Mouse (Mus musculus): ENCODE measurements at regions not wholly inside any gene's neighbourhood (a gene's known extent, or its start where the extent isn't known, plus 50 kb on each side); places are given as distances from the start of the nearest gene placed in this dataset.
"Not testable (repeated sequence)": the region's sequence is repeated elsewhere in the genome, so short reads cannot be mapped to it uniquely, and the experiment has no call there.

DNA sequence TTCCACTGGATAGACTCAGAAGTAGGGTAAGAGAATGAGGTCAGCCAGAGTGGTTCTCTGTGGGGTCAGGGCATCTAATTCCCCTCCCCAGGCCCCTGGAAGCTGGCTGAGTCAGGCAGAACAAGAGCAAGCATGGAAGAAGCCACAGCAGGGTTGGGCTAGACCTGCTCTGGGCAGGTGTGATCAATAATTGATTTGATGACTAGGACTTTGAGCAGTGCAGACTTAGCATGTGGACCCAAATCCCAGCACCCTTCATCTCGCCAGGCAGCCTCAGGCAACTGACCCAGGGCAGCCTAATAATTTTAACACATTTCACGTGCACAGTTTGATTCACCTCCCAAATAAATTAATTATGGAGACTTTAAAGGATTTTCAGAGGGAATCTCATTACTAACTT lies 67.2 kb downstream of the Qdpr start:
- Histone ChIP-seq H3K9me3 (replicated peaks; ENCODE audit: control insufficient read depth, low read length) (no peaks in the 10 kb centered on the region), H3K4me2 (ENCODE audit: low read depth, low read length) (no peak overlapping the region), H3K4me3 (replicated peaks; ENCODE audit: low read length) (no peak overlapping the region), H3K27ac (ENCODE audit: low read length) (no peak overlapping the region), H3K9ac (ENCODE audit: low read length) (no peak overlapping the region), H3K27me3 (ENCODE audit: control insufficient read depth, insufficient read depth, low read length) (no peaks in the 10 kb centered on the region), H3K4me1 (ENCODE audit: control insufficient read depth, insufficient read depth, low read length) (no peaks in the 10 kb centered on the region), H3K36me3 (ENCODE audit: control insufficient read depth, insufficient read depth, low read length) (no peaks in the 10 kb centered on the region)
- no peak for ATAC-seq (ENCODE audit: insufficient read depth, low FRiP score)
- 80% methylated on average over 2 of the region's 2 CpGs for WGBS

DNA sequence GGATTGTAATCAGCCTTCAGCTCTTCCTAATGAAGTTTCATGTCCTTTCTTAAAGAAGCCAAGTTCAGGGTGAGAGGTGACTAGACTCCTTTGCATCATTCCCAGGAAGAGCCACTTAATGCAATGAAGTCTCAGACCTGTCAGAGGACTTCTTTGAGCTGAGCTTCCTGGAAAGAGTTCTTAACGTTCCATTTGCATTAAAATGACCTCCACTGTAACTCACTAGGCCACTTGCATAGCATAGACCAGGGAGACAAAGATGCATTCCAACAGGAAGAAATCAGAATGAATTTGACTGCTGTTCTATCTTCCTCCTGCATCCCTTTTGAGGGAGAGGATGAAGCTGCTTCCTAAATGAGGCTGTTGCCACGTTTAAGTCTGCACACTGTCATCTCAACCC lies 71.5 kb downstream of the Qdpr start:
- H3K36me3 ChIP-seq (ENCODE audit: control insufficient read depth, insufficient read depth, low read length) = no peaks in the 10 kb centered on the region
- whole genome bisulfite sequencing = 18% methylated on average over 2 of the region's 2 CpGs
- H3K4me2 ChIP-seq (ENCODE audit: low read depth, low read length) = no peak overlapping the region
- H3K9ac ChIP-seq (ENCODE audit: low read length) = no peak overlapping the region
- H3K27me3 ChIP-seq (ENCODE audit: control insufficient read depth, insufficient read depth, low read length) = no peaks in the 10 kb centered on the region
- no peaks in the 10 kb centered on the region for H3K9me3 ChIP-seq (replicated peaks; ENCODE audit: control insufficient read depth, low read length)
- H3K4me1 ChIP-seq (ENCODE audit: control insufficient read depth, insufficient read depth, low read length) = no peaks in the 10 kb centered on the region
- ATAC-seq (ENCODE audit: insufficient read depth, low FRiP score) = no peak
- H3K4me3 ChIP-seq (replicated peaks; ENCODE audit: low read length) = no peak overlapping the region
- no peak overlapping the region for H3K27ac ChIP-seq (ENCODE audit: low read length)

- no peak overlapping the region for H3K4me2 ChIP-seq (ENCODE audit: low read depth, low read length)
- no peak overlapping the region for H3K4me3 ChIP-seq (replicated peaks; ENCODE audit: low read length)
- no peak for ATAC-seq (ENCODE audit: insufficient read depth, low FRiP score)
- H3K36me3 ChIP-seq (ENCODE audit: control insufficient read depth, insufficient read depth, low read length) = no peaks in the 10 kb centered on the region
- WGBS = 68% methylated on average over 2 of the region's 2 CpGs
- no peak overlapping the region for H3K9ac ChIP-seq (ENCODE audit: low read length)
- no peaks in the 10 kb centered on the region for H3K9me3 ChIP-seq (replicated peaks; ENCODE audit: control insufficient read depth, low read length)
- H3K27me3 ChIP-seq (ENCODE audit: control insufficient read depth, insufficient read depth, low read length) = no peaks in the 10 kb centered on the region
- H3K4me1 ChIP-seq (ENCODE audit: control insufficient read depth, insufficient read depth, low read length) = no peaks in the 10 kb centered on the region
- no peak overlapping the region for H3K27ac ChIP-seq (ENCODE audit: low read length)
Measured at GRCm38 (mm10) chr5:45373069-45373468, 77.0 kb downstream of the Qdpr start.

DNA sequence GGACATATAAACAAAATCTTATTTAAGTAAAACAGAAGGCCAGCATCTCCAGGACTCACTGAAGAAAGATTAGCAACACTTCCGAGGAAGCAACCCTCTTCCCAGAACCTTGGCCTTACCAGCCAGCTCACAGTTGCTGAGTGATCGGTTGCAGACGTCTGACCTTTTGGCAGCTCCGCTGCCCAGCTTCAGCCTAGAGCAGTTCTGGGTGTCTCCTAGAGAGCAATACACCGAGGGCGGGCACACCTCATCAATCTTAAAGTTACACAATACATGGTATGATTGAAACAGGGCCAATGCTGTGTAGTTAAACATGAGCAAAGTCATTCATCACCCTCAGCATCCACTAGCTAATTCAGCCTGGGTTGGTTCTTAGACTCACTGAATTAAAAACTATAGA lies 81.6 kb downstream of the Qdpr start:
- H3K4me2 ChIP-seq (ENCODE audit: low read depth, low read length) = no peak overlapping the region
- no peak overlapping the region for H3K9ac ChIP-seq (ENCODE audit: low read length)
- no peaks in the 10 kb centered on the region for H3K27me3 ChIP-seq (ENCODE audit: control insufficient read depth, insufficient read depth, low read length)
- ATAC-seq (ENCODE audit: insufficient read depth, low FRiP score) = no peak
- no peaks in the 10 kb centered on the region for H3K4me1 ChIP-seq (ENCODE audit: control insufficient read depth, insufficient read depth, low read length)
- H3K27ac ChIP-seq (ENCODE audit: low read length) = no peak overlapping the region
- no peaks in the 10 kb centered on the region for H3K9me3 ChIP-seq (replicated peaks; ENCODE audit: control insufficient read depth, low read length)
- no peaks in the 10 kb centered on the region for H3K36me3 ChIP-seq (ENCODE audit: control insufficient read depth, insufficient read depth, low read length)
- WGBS = 29% methylated on average over 6 of the region's 6 CpGs
- no peak overlapping the region for H3K4me3 ChIP-seq (replicated peaks; ENCODE audit: low read length)

GRCm38 (mm10) chr5:45360189-45360588 lies 89.8 kb downstream of the Qdpr start:
- Histone ChIP-seq H3K4me2 (ENCODE audit: low read depth, low read length) (no peak overlapping the region), H3K27ac (ENCODE audit: low read length) (no peak overlapping the region), H3K27me3 (ENCODE audit: control insufficient read depth, insufficient read depth, low read length) (no peaks in the 10 kb centered on the region), H3K36me3 (ENCODE audit: control insufficient read depth, insufficient read depth, low read length) (no peaks in the 10 kb centered on the region), H3K9me3 (replicated peaks; ENCODE audit: control insufficient read depth, low read length) (no peaks in the 10 kb centered on the region), H3K4me3 (replicated peaks; ENCODE audit: low read length) (no peak overlapping the region), H3K4me1 (ENCODE audit: control insufficient read depth, insufficient read depth, low read length) (no peaks in the 10 kb centered on the region), H3K9ac (ENCODE audit: low read length) (no peak overlapping the region)
- no peak for ATAC-seq (ENCODE audit: insufficient read depth, low FRiP score)

- no peak for ATAC-seq (ENCODE audit: insufficient read depth, low FRiP score)
- Histone ChIP-seq H3K4me3 (replicated peaks; ENCODE audit: low read length) (no peak overlapping the region), H3K9me3 (replicated peaks; ENCODE audit: control insufficient read depth, low read length) (no peaks in the 10 kb centered on the region), H3K9ac (ENCODE audit: low read length) (no peak overlapping the region), H3K4me1 (ENCODE audit: control insufficient read depth, insufficient read depth, low read length) (no peaks in the 10 kb centered on the region), H3K36me3 (ENCODE audit: control insufficient read depth, insufficient read depth, low read length) (no peaks in the 10 kb centered on the region), H3K27ac (ENCODE audit: low read length) (no peak overlapping the region), H3K27me3 (ENCODE audit: control insufficient read depth, insufficient read depth, low read length) (no peaks in the 10 kb centered on the region), H3K4me2 (ENCODE audit: low read depth, low read length) (no peak overlapping the region)
- WGBS = 62% methylated on average over 3 of the region's 3 CpGs
Measured at GRCm38 (mm10) chr5:45340411-45340810, 109.6 kb downstream of the Qdpr start.

DNA sequence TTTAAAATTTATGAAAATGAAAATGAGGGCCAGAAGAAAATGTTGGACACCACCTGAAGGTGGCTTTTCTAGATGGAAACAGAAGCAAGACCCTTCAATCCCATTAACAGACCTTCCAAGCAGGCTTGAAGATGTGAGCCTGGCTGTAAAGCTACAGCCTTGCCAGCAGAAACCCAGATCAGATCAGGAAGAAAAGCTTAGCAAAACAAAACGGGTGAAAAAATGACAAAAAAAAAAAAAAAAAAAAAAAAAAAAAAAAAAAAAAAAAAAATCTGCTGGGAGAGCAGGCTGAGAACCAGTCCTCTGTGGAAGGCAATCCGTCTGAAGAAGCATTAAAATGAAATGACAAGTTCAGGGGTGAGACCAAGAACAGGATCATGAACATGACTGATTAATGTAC lies 113.2 kb downstream of the Qdpr start:
- Histone ChIP-seq H3K9ac (ENCODE audit: low read length) (no peak overlapping the region), H3K4me2 (ENCODE audit: low read depth, low read length) (no peak overlapping the region), H3K27ac (ENCODE audit: low read length) (no peak overlapping the region), H3K4me3 (replicated peaks; ENCODE audit: low read length) (no peak overlapping the region), H3K27me3 (ENCODE audit: control insufficient read depth, insufficient read depth, low read length) (no peaks in the 10 kb centered on the region), H3K4me1 (ENCODE audit: control insufficient read depth, insufficient read depth, low read length) (no peaks in the 10 kb centered on the region), H3K36me3 (ENCODE audit: control insufficient read depth, insufficient read depth, low read length) (no peaks in the 10 kb centered on the region), H3K9me3 (replicated peaks; ENCODE audit: control insufficient read depth, low read length) (no peaks in the 10 kb centered on the region)
- ATAC-seq (ENCODE audit: insufficient read depth, low FRiP score) = no peak
- WGBS = 54% methylated on average over 2 of the region's 2 CpGs

DNA sequence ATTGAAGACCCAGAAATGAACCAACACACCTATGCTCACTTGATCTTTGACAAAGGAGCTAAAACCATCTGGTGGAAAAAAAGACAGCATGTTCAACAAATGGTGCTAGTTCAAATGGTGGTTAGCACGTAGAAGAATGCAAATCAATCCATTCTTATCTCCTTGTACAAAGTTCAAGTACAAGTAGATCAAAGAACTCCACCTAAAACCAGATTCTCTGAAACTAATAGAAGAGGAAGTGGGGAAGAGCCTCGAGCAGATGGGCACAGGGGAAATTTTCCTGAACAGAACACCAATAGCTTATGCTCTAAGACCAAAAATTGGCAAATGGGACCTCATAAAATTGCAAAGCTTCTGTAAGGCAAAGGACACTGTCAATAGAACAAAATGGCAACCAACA lies 125.6 kb downstream of the Qdpr start:
- H3K27me3 ChIP-seq (ENCODE audit: control insufficient read depth, insufficient read depth, low read length); H3K4me1 ChIP-seq (ENCODE audit: control insufficient read depth, insufficient read depth, low read length); H3K36me3 ChIP-seq (ENCODE audit: control insufficient read depth, insufficient read depth, low read length); H3K9ac ChIP-seq (ENCODE audit: low read length); H3K9me3 ChIP-seq (replicated peaks; ENCODE audit: control insufficient read depth, low read length); H3K27ac ChIP-seq (ENCODE audit: low read length); H3K4me2 ChIP-seq (ENCODE audit: low read depth, low read length); ATAC-seq (ENCODE audit: insufficient read depth, low FRiP score); H3K4me3 ChIP-seq (replicated peaks; ENCODE audit: low read length): not testable (repeated sequence)
- 41% methylated on average over 2 of the region's 2 CpGs for WGBS

DNA sequence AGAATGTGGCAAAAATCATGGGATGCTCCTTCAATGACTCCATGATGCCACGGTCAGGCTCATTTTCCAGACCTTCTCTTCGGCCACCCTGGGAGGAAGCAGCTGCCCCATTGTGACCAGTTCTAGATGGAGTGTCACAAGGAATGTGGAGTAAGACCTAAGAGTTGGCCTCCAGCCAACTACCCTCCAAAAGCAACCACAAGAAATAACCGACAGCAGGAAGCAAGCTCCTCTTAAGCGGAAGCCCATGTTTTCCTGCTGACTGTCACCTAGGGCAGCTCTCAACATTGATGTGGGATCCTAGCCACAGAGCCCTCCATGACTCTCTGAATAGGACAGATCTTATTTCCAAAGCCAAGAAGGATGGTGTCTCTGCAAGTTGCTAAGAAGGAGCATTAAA lies 126.5 kb downstream of the Qdpr start:
- 67% methylated on average over 4 of the region's 4 CpGs for WGBS
- H3K9me3 ChIP-seq (replicated peaks; ENCODE audit: control insufficient read depth, low read length) = no peaks in the 10 kb centered on the region
- H3K9ac ChIP-seq (ENCODE audit: low read length) = no peak overlapping the region
- no peak overlapping the region for H3K4me2 ChIP-seq (ENCODE audit: low read depth, low read length)
- no peak overlapping the region for H3K27ac ChIP-seq (ENCODE audit: low read length)
- no peak for ATAC-seq (ENCODE audit: insufficient read depth, low FRiP score)
- no peak overlapping the region for H3K4me3 ChIP-seq (replicated peaks; ENCODE audit: low read length)
- no peaks in the 10 kb centered on the region for H3K36me3 ChIP-seq (ENCODE audit: control insufficient read depth, insufficient read depth, low read length)
- H3K27me3 ChIP-seq (ENCODE audit: control insufficient read depth, insufficient read depth, low read length) = no peaks in the 10 kb centered on the region
- no peaks in the 10 kb centered on the region for H3K4me1 ChIP-seq (ENCODE audit: control insufficient read depth, insufficient read depth, low read length)

GRCm38 (mm10) chr5:45318026-45318425 lies 132.0 kb downstream of the Qdpr start:
- Histone ChIP-seq H3K27me3 (ENCODE audit: control insufficient read depth, insufficient read depth, low read length) (no peaks in the 10 kb centered on the region), H3K36me3 (ENCODE audit: control insufficient read depth, insufficient read depth, low read length) (no peaks in the 10 kb centered on the region), H3K9me3 (replicated peaks; ENCODE audit: control insufficient read depth, low read length) (no peaks in the 10 kb centered on the region), H3K4me2 (ENCODE audit: low read depth, low read length) (no peak overlapping the region), H3K27ac (ENCODE audit: low read length) (no peak overlapping the region), H3K4me3 (replicated peaks; ENCODE audit: low read length) (no peak overlapping the region), H3K4me1 (ENCODE audit: control insufficient read depth, insufficient read depth, low read length) (no peaks in the 10 kb centered on the region), H3K9ac (ENCODE audit: low read length) (no peak overlapping the region)
- 68% methylated on average over 2 of the region's 2 CpGs for WGBS
- ATAC-seq (ENCODE audit: insufficient read depth, low FRiP score) = no peak

Measured in stomach, embryonic 16.5 days (tissue).